Mouse (Mus musculus) kidney, postnatal 36 days (tissue): Measurements from ENCODE around the gene Tenm4.

ENCODE experiments used
- DNase-seq, 2 experiments: peaks; one replicate each; pipeline ENCODE4 v3.0.0; 2021 to 2022; ENCODE audit warnings: mixed read lengths in 2 of 2

Tenm4 gene

DNA sequence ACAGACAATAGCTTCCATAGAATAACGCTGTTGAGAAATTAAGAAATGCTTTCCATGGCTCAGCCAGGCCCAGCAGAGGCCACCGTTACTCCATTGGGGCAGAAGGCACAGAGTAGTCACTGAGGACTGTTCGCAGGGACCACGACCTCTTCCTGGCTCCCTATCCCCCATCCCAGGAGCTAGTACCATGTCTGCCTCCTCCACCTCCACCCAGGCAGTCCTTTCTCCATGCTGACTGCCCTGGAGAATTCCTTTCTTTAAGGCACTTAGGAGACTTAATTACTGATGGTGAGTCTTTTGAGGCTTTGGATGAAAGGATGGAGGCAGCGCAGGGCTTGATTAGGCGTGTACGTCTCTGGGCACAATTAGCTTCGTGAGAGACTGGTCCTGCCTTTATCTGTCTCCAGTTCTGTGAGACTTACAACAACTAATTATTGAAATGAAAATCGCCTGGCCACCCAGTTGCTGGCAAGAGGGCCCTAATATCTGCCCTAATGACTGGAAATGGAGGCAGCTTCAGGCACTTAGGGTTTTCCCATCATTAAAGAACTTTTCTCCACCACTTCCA, 365.4 kb downstream of the Tenm4 start:
- no peak for DNase-seq

DNA sequence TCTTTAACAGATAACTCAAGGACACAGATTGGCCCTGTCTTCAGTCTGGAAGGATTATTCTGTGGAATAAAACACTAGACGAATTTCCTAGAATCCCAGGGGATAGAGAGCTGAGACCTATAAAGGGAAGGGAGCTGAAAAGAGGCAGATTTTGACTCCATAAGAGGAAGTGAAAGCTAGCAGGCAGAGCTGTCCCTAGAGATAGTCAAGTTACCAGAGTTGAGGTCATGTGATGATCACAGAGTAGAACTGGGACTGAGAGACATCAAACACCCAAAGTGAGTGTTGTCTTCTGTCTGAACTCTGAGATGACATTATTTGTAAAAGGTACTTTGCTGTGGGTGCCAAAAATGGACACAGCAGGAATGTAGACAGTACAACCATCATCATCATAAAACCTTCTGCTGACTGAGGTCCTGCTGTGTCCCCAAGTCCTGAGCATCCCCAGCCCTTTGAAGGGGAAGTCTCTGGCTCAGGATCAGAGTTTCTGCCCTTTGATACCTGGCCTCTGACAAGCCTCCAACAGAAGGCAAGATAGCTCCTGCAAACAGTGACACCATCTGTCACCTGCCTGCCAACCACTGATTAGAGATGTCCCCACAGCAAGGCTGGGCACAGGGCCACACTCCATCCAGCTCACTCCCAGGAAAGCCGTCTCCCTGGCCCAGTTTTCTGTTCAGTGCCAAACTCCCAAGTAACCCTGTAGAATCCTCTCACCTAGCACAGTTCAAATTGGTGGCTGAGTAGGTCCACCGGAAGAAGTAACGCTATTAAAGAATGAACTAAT, 368.4 kb downstream of the Tenm4 start:
- DNase-seq = no peak

DNA sequence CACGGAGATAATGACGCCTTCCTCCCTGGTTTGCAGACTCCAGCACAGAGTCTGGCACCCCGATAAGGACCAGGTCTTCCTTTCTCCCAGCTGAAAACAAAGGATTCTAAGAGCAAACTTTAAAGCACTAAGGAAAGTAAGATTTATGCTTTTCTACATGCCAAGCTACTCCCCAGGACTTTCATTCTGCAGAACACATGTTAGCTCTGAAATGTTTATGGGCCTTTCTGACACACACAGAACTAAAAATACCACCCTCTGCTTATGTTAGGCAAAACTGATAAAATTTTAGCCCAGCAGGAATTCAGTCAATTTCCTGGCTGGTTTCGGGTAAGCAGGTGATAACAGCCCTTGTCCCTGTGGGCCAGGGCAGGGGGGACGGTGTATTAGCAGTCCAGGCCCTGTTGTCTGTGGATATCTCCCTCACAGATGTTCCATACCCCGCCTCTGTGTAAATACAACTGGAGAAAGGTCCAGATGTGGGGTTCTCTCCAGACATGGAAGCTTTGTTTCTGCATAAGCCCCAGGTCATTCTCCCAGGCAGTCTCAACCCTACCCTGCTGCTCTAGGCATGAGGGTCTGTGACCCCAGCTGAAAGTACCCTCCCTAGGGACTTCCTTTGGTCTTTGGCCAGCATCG, 369.5 kb downstream of the Tenm4 start:
- DNase-seq = no peak

GRCm38 (mm10) chr7:96545979-96546378, 374.9 kb downstream of the Tenm4 start:
- DNase-seq = no peak

- no peak for DNase-seq
Measured at GRCm38 (mm10) chr7:96551809-96552208, 380.8 kb downstream of the Tenm4 start.

- no peak for DNase-seq
Measured at GRCm38 (mm10) chr7:96552292-96552860, 381.3 kb downstream of the Tenm4 start.

GRCm38 (mm10) chr7:96554277-96554690, 383.2 kb downstream of the Tenm4 start:
- peak; percentile 8 to 52 for DNase-seq

DNA sequence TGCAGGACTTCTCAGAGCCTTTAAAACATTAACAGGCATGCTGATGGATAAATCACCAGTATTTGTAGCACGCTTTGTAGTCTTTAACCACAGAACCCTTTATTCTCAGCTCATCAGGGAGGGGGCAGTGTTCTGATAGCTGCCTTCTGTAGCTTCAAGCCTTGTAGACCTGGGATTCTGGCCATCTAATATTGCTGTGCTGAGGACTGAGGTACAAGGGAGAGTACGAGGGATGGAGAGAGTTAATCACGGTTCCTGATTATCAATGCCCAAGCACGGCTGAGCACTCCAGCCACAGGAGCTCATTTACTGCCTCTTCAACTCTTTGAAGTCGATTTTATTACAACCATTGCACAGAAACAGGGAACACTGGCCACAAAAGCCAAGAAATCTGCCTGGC, 384.2 kb downstream of the Tenm4 start:
- DNase-seq = no peak

DNA sequence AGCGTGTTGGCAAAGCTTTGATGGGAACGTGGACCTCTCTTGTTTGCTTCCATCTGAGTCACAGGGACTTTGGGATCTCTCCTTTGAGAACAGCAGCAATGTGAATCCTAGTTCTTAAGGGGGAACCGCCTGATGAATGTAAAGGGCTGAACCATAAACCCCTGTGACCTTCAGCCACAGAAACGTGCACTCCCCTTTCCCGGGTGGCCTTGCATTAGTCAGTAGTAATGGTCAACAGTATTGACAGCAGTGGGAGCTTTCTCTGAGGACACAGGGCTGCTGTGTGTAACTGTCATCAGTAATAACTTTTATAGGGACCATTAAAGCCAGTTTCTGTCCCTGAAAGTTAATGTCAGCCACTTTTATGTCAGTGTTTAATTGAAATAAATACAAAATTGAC, 385.7 kb downstream of the Tenm4 start:
- DNase-seq = no peak

DNA sequence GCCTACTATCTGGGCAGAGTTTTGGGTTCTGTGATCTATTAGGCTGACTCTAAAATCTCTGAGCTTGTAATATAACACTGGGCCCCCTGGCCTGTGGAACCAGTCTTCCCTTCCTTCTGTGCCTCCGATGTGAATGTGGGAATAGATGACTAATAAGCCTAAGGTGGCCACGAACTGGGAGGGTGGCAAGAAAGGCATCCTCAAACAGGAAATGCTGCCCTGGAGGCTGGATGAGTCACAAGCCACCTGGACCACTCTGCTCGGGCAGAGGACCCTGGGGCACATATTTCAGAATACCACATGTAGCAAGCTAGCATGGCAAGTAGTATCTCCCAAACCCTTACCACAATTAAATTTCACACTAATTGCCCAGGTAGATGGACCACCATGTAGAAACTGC, 391.8 kb downstream of the Tenm4 start:
- DNase-seq = no peak

- no peak for DNase-seq
Measured at GRCm38 (mm10) chr7:96563329-96564065, 392.5 kb downstream of the Tenm4 start.

DNA sequence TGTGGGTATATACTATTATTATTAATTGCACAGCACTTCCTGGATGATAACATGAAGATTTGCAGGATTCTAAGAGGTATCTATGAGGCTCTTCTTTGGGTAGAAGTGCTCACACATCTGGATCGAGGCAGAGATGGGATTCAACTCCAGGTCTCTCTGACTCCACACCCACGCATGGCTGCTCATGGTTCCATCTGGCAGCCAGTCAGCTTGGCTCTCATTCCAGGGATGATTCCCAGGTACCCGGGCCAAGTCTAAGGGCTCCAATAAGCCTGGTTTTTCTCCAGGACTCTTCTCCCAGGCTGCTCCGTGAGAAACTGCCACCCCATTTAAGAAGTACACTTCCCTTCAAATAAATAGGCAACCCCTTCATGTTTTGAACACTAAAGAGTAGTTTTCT, 394.8 kb downstream of the Tenm4 start:
- peak; percentile 78 to 85 for DNase-seq

DNA sequence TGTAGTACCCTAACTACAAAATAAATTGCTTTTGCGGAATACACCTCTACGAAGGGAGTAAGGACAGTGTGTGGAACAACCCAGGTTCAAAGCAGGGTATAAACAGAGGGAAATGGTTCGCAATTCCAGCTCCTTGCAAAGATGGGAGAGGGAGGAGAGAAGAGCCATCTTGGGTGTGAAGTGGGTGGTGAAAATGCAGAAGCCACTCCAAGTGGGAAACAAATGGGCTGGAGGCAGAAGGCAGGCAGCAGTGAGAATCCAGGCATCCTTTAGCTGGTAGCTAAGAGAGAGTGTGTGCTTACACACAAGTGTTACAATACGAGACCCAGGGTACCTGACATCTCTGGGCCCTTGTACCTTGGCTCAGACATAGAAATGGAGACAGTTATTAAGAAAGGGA, 395.2 kb downstream of the Tenm4 start:
- no peak for DNase-seq

DNA sequence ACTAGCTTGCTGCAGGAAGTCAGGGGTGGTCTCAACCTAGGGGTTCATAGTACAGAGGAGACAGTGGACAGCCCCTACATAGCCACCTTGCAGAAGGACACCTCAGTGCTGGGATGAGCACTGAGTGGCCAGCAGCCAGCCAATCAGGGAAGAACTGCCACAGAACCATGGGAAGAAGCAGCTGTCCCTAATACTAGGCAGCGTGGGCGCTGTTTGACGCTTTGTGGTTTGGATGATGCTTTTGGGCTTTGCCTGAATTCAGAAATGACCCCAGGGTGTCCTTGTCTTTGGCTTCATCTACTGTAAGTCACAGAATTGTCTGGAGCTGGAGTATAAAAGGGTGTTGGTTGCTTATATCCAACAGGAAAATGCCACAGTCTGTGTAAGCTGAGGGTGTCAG, 397.0 kb downstream of the Tenm4 start:
- no peak for DNase-seq

DNA sequence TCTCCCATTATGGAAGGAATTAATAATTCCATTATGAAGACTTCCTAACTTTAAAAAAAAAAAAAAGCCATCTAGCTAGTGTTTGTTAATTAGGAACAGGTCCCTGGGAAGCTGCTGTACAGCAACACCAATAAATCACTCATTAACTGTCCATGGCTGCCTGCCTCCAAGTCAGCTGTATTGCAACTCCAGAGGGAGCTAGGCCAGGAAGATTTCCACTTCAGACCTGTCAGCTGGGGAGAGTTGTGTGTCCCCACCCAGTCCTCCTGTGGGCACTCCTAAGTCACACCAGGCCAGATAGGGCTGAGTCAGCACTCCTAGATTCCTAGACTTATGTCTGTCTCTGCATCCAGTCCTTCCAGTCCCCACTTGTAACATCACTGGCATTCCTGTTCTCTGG, 399.9 kb downstream of the Tenm4 start:
- peak; percentile 77 to 85 for DNase-seq

DNA sequence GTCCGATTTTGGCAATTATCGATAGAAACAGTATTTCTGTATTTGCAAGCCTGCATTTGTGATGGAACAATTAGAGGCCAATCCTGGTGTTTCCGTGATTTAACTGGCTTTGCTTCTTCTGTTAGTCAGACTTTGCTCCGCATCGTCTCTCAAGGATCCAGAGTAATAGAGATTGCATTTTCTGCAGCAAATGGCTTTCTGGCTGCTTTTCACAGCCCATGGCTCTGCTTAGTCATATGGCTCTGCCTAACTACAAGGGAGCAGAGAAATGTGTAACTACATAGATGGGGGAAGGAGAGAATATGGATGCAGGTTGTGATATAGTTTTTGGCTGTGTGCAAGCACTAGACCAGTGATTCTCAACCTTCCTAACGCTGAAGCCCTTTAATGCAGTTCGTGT, 401.9 kb downstream of the Tenm4 start:
- no peak for DNase-seq

DNA sequence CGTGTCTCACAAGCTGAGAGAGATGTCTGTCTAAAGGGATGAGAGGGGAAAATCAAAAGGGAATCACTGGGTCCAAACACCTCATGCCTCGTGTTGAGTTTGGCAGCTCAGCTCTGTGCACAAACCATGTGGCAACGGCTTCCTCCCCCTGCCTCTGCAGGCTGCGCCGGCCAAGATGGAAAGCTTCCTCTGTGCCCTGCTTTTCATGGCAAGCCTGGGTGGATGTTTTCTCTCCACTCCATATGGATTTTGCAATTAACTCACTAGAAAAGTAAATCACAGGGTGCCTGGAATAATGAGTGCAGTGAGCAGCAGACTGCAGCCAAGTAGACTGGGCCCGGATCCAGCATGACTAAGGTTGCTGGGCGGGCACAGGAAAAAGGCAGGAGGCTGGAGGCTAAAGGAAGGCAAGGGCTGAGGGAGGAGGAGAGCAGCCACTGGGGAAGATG, 404.2 kb downstream of the Tenm4 start:
- peak; percentile 80 to 89 for DNase-seq

GRCm38 (mm10) chr7:96582752-96583151, 411.7 kb downstream of the Tenm4 start:
- no peak for DNase-seq

DNA sequence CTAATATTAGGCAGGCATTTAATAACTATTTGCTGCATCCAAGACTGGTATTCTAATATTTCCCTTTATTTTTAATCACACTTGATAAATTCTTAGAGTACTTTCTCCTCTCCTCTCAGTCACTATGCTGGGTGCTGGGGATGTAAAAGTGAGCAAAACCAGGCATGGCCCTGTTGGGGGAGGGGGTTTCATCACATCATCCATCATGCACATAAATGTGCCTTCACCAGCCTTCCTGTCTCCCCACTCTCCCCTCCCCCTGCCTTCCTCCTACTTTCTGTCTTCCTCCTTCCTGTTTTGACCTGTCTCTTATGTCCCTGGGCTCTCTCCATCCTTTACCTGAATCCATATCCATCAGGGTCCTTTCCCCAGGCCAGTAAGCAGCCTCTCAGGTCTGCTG, 416.4 kb downstream of the Tenm4 start:
- DNase-seq = no peak

- no peak for DNase-seq
Measured at GRCm38 (mm10) chr7:96588567-96588966, 417.5 kb downstream of the Tenm4 start.

DNA sequence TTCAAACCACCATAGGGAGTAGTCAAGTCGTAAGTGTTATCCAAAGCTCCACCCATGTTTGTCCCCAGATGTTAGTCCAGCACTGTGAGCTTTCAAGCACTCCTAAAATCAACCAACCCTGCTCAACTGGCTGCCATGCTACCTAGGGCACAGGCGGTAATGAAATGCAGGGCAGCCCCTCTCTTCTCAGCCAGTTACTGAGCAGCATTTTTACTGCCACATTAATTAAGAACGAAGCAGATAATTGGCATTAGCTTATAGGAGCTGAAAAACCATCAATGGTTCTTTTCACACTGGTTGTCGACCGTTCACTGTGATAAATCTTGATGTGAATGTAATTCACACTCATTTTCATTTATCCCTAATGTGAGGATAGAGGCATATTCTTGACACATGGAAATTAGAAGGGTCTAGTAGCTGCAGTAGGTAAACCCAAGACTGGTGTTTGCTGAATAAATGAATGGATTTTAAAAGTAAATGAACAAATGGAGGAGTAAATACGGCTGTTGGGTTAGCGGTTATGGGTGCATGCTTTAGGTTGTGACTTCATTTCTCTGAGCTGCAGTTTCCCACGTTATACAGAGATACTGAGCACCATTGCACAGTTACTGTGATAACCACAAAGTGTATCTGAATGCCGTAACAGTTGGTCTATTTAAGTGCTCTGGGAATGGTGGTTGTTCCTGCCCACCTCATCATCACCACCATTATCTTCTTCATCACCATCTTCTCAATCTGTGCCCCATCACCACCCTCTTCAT, 424.7 kb downstream of the Tenm4 start:
- no peak for DNase-seq
